Mouse (Mus musculus) kidney, adult 2 months (tissue): Measurements from ENCODE around the gene Abt1.

Experiments
- CTCF ChIP-seq: fragments of 200-500 bp; conservative IDR thresholded peaks from 2 replicates; pipeline ENCODE4 v1.5.1; 2011; ENCODE audit warnings: low read depth, mild to moderate bottlenecking, control low read depth, low read length, moderate library complexity, mixed read lengths; ENCODE audit not compliant: insufficient read depth, insufficient read length
- POLR2A ChIP-seq: fragments of 200-500 bp; IDR thresholded peaks from one replicate; pipeline ENCODE4 v1.6.1; 2011; ENCODE audit warnings: low read depth, low read length, control low read depth

GRCm38 (mm10) chr13:23438521-23438920, 14.9 kb upstream of the Abt1 start:
- TF ChIP-seq CTCF = no peak
- no peak for TF ChIP-seq POLR2A
